Mouse (Mus musculus) midbrain, embryonic 16.5 days (tissue): ENCODE measurements around the gene Abhd8. TPM values are rescaled to one million over a fixed set of nuclear protein-coding genes. Genes with fewer than 3 reads are reported as not detected.
"Not testable (repeated sequence)": the region's sequence is repeated elsewhere in the genome, so short reads cannot be mapped to it uniquely, and the experiment has no call there.

Source experiments
- ATAC-seq: fragments of 200-750 bp; cut with Nextera tagmentation; 2 replicates; pipeline ENCODE4 v1.8.0; 2017; ENCODE audit warnings: moderate TSS enrichment
- H3K27ac ChIP-seq: fragments of 300-500 bp; sonication (generic); 2 replicates; pipeline ENCODE4 v1.5.1; 2014; ENCODE audit warnings: mild to moderate bottlenecking, low read length, mixed read lengths
- H3K27me3 ChIP-seq: fragments of 300-500 bp; sonication (generic); 2 replicates; pipeline ENCODE4 v1.6.1; 2014; ENCODE audit warnings: low read depth, low read length, mixed read lengths; ENCODE audit not compliant: control insufficient read depth, insufficient read depth
- H3K36me3 ChIP-seq: fragments of 300-500 bp; sonication (generic); 2 replicates; pipeline ENCODE4 v1.6.1; 2014; ENCODE audit warnings: mild to moderate bottlenecking, low read length, moderate library complexity, mixed read lengths; ENCODE audit not compliant: control insufficient read depth, insufficient read depth
- H3K4me1 ChIP-seq: fragments of 300-500 bp; sonication (generic); 2 replicates; pipeline ENCODE4 v1.6.1; 2014; ENCODE audit warnings: mild to moderate bottlenecking, low read length, mixed read lengths; ENCODE audit not compliant: control insufficient read depth, insufficient read depth
- H3K4me2 ChIP-seq: fragments of 300-500 bp; sonication (generic); 2 replicates; pipeline ENCODE4 v1.6.1; 2014; ENCODE audit warnings: mild to moderate bottlenecking, low read length, mixed read lengths
- H3K4me3 ChIP-seq: fragments of 300-500 bp; sonication (generic); 2 replicates; pipeline ENCODE4 v1.5.1; 2014; ENCODE audit warnings: low read depth, mild to moderate bottlenecking, low read length, moderate library complexity, mixed read lengths
- H3K9ac ChIP-seq: fragments of 300-500 bp; sonication (generic); 2 replicates; pipeline ENCODE4 v1.6.1; 2014; ENCODE audit warnings: low read depth, low read length, mixed read lengths
- H3K9me3 ChIP-seq: fragments of 300-500 bp; sonication (generic); replicated peaks from 2 replicates; pipeline ENCODE4 v1.6.1; 2014; ENCODE audit warnings: mild to moderate bottlenecking, low read length, mixed read lengths; ENCODE audit not compliant: control insufficient read depth, poor library complexity, severe bottlenecking
- WGBS: fragments of 180-500 bp; shearing (Covaris S2); extraction: QIAGEN DNeasy Blood & Tissue Kit; methylation state at CpG from one replicate; pipeline ENCODE4 v1.1.7; 2014; 5-methylcytosine and 5-hydroxymethylcytosine counted together
- polyA plus RNA-seq: library from polyadenylated mRNA; unstranded; fragments of >200 nt; fragmentation: Nextera tagmentation; extraction: Ambion mirVana; gene quantifications from 2 replicates; pipeline ENCODE4 v1.2.1, GENCODE M21; 2015

Gene Abhd8
- polyA plus RNA-seq, 1 experiment from 2014 or later = 176 TPM

- H3K27me3 ChIP-seq = no peaks in the 10 kb centered on the region; the same call in 1 of the 2 replicates
- H3K9ac ChIP-seq = no peak overlapping the region
- H3K4me2 ChIP-seq = no peak overlapping the region
- ATAC-seq = no peak
- no peaks in the 10 kb centered on the region for H3K36me3 ChIP-seq
- 57% methylated on average over 3 of the region's 3 CpGs for WGBS
- no peaks in the 10 kb centered on the region for H3K9me3 ChIP-seq
- H3K4me1 ChIP-seq = no peaks in the 10 kb centered on the region
- no peak overlapping the region for H3K27ac ChIP-seq
- H3K4me3 ChIP-seq = no peak overlapping the region
Measured at GRCm38 (mm10) chr8:71437041-71437440, 26.4 kb downstream of the Abhd8 start.

- not testable (repeated sequence) for H3K9ac ChIP-seq, H3K9me3 ChIP-seq, H3K36me3 ChIP-seq, ATAC-seq, H3K4me1 ChIP-seq, H3K27me3 ChIP-seq, H3K4me2 ChIP-seq, H3K4me3 ChIP-seq, H3K27ac ChIP-seq
- WGBS = 84% methylated on average over 1 of the region's 1 CpGs
Measured at GRCm38 (mm10) chr8:71432935-71433334, 30.5 kb downstream of the Abhd8 start.

GRCm38 (mm10) chr8:71422121-71422520 lies 41.3 kb downstream of the Abhd8 start:
- no peak overlapping the region for H3K9ac ChIP-seq
- no peaks in the 10 kb centered on the region for H3K4me1 ChIP-seq
- no peak overlapping the region for H3K4me2 ChIP-seq

GRCm38 (mm10) chr8:71411535-71412273 lies 51.8 kb downstream of the Abhd8 start:
- H3K27ac ChIP-seq = no peak overlapping the region
- H3K9ac ChIP-seq = no peak overlapping the region
- no peaks in the 10 kb centered on the region for H3K36me3 ChIP-seq
- 50% methylated on average over 11 of the region's 11 CpGs for WGBS
- H3K27me3 ChIP-seq = no peaks in the 10 kb centered on the region
- no peaks in the 10 kb centered on the region for H3K9me3 ChIP-seq
- H3K4me3 ChIP-seq = no peak overlapping the region
- H3K4me2 ChIP-seq = no peak overlapping the region
- H3K4me1 ChIP-seq = peaks cover 2% of the 10 kb centered on the region; the same call in 1 of the 2 replicates
- ATAC-seq = no peak

More at GRCm38 (mm10) chr8:71422121-71422520, 41.3 kb downstream of the Abhd8 start:
- no peak for ATAC-seq
- Histone ChIP-seq H3K36me3 (no peaks in the 10 kb centered on the region), H3K27me3 (no peaks in the 10 kb centered on the region), H3K27ac (no peak overlapping the region), H3K4me3 (no peak overlapping the region), H3K9me3 (no peaks in the 10 kb centered on the region)

GRCm38 (mm10) chr8:71408231-71408630 lies 55.2 kb downstream of the Abhd8 start:
- 96% methylated on average over 4 of the region's 4 CpGs for WGBS
- H3K27ac ChIP-seq = no peak overlapping the region
- no peak overlapping the region for H3K4me2 ChIP-seq
- no peaks in the 10 kb centered on the region for H3K9me3 ChIP-seq
- no peaks in the 10 kb centered on the region for H3K36me3 ChIP-seq
- H3K4me3 ChIP-seq = no peak overlapping the region
- no peaks in the 10 kb centered on the region for H3K27me3 ChIP-seq
- no peak for ATAC-seq
- H3K4me1 ChIP-seq = peaks cover 13% of the 10 kb centered on the region; the same call in 1 of the 2 replicates
- H3K9ac ChIP-seq = no peak overlapping the region

- Histone ChIP-seq H3K36me3 (no peaks in the 10 kb centered on the region), H3K27me3 (no peaks in the 10 kb centered on the region), H3K4me2 (no peak overlapping the region), H3K4me1 (peaks cover 13% of the 10 kb centered on the region; the same call in 1 of the 2 replicates), H3K27ac (no peak overlapping the region), H3K9ac (no peak overlapping the region), H3K4me3 (no peak overlapping the region), H3K9me3 (no peaks in the 10 kb centered on the region)
- no peak for ATAC-seq
- 90% methylated on average over 14 of the region's 14 CpGs for WGBS
Measured at GRCm38 (mm10) chr8:71407441-71407840, 56.0 kb downstream of the Abhd8 start.

Other genes with a start within 250 kb of the Abhd8 start
- gene Myo9b, start 190.9 kb downstream of the Abhd8 start, polyA plus RNA-seq = 15.5 and 17.2 TPM in 2 replicates
- gene Haus8, start 190.7 kb downstream of the Abhd8 start, polyA plus RNA-seq = 65.7 and 67.9 TPM in 2 replicates
- gene Use1, start 96.8 kb downstream of the Abhd8 start, polyA plus RNA-seq = 117 and 123 TPM in 2 replicates
- 5.1 and 5.3 TPM in 2 replicates for gene Ocel1, start 92.4 kb downstream of the Abhd8 start, polyA plus RNA-seq
- gene Nr2f6, start 81.7 kb downstream of the Abhd8 start, polyA plus RNA-seq = 19.8 and 20.1 TPM in 2 replicates
- gene Ushbp1, start 67.9 kb downstream of the Abhd8 start, polyA plus RNA-seq = 7.4 and 8.1 TPM in 2 replicates
- 89.8 and 91.0 TPM in 2 replicates for gene Babam1, start 66.8 kb downstream of the Abhd8 start, polyA plus RNA-seq
- 4.0 and 5.1 TPM in 2 replicates for gene Ankle1, start 57.6 kb downstream of the Abhd8 start, polyA plus RNA-seq
- gene Mrpl34, start 1.3 kb upstream of the Abhd8 start, polyA plus RNA-seq = 182 and 191 TPM in 2 replicates
- 224 and 231 TPM in 2 replicates for gene Dda1, start 5.5 kb upstream of the Abhd8 start, polyA plus RNA-seq
- gene Ano8, start 22.3 kb upstream of the Abhd8 start, polyA plus RNA-seq = 4.0 and 5.9 TPM in 2 replicates
- 11.8 and 12.5 TPM in 2 replicates for gene Gtpbp3, start 24.4 kb upstream of the Abhd8 start, polyA plus RNA-seq
- gene Plvap, start 48.1 kb upstream of the Abhd8 start, polyA plus RNA-seq = 5.7 and 6.5 TPM in 2 replicates
- 0.11 TPM in 1 of 2 replicates, not detected in the other for gene Ccdc194, start 62.1 kb upstream of the Abhd8 start, polyA plus RNA-seq
- 6.8 and 7.9 TPM in 2 replicates for gene Bst2, start 73.8 kb upstream of the Abhd8 start, polyA plus RNA-seq
- 52.4 and 60.3 TPM in 2 replicates for gene Mvb12a, start 79.3 kb upstream of the Abhd8 start, polyA plus RNA-seq
- 0.17 TPM in 1 of 2 replicates, not detected in the other for gene Tmem221, start 95.2 kb upstream of the Abhd8 start, polyA plus RNA-seq
- not detected in 2 replicates for gene Nxnl1, start 102.9 kb upstream of the Abhd8 start, polyA plus RNA-seq
- gene Slc27a1, start 105.2 kb upstream of the Abhd8 start, polyA plus RNA-seq = 71.4 and 79.2 TPM in 2 replicates
- gene Pgls, start 128.5 kb upstream of the Abhd8 start, polyA plus RNA-seq = 219 and 237 TPM in 2 replicates
- 6.4 and 7.9 TPM in 2 replicates for gene Fam129c, start 134.0 kb upstream of the Abhd8 start, polyA plus RNA-seq
- gene Colgalt1, start 147.3 kb upstream of the Abhd8 start, polyA plus RNA-seq = 68.8 and 70.8 TPM in 2 replicates
- 23.5 and 29.0 TPM in 2 replicates for gene Unc13a, start 208.1 kb upstream of the Abhd8 start, polyA plus RNA-seq
- 4.7 and 5.4 TPM in 2 replicates for gene Jak3, start 212.6 kb upstream of the Abhd8 start, polyA plus RNA-seq
- gene Insl3, start 225.6 kb upstream of the Abhd8 start, polyA plus RNA-seq = 1.4 TPM in 1 of 2 replicates, not detected in the other
- 0.20 and 0.50 TPM in 2 replicates for gene B3gnt3, start 238.1 kb upstream of the Abhd8 start, polyA plus RNA-seq